Mouse (Mus musculus) hematopoietic stem cell, adult 5-6 weeks (primary cell): ENCODE data around the gene Zfp934. TPM values are rescaled to one million over a fixed set of nuclear protein-coding genes. Genes with fewer than 3 reads are reported as not detected.
"Not testable (repeated sequence)": the region's sequence is repeated elsewhere in the genome, so short reads cannot be mapped to it uniquely, and the experiment has no call there.

Source experiments
- ATAC-seq, 2 experiments: fragments of 125-278 bp in 1 of 2; replicated peaks in 1 of 2; 2 replicates each; pipeline ENCODE4 v1.8.0; 2016 to 2017; ENCODE audit warnings: inconsistent platforms in 2 of 2, mild to moderate bottlenecking in 2 of 2, moderate number of reproducible peaks in 2 of 2, low read depth in 1 of 2, moderate TSS enrichment in 1 of 2; ENCODE audit not compliant: low FRiP score in 2 of 2, poor library complexity in 2 of 2, severe bottlenecking in 2 of 2, insufficient read depth in 1 of 2, low TSS enrichment in 1 of 2
- total RNA-seq: library from RNA; stranded (forward); fragments of 172-1452, 232-1000 nt; gene quantifications from 2 replicates; pipeline ENCODE4 v1.2.3, GENCODE M21; 2017

The Zfp934 gene
- total RNA-seq = 12.9 and 20.8 TPM in 2 replicates

- ATAC-seq = not testable (repeated sequence)
Measured at GRCm38 (mm10) chr13:62571099-62571498, at the start of gene Zfp934. TSS of gene Zfp934 (minus strand) at chr13:62571199.

DNA sequence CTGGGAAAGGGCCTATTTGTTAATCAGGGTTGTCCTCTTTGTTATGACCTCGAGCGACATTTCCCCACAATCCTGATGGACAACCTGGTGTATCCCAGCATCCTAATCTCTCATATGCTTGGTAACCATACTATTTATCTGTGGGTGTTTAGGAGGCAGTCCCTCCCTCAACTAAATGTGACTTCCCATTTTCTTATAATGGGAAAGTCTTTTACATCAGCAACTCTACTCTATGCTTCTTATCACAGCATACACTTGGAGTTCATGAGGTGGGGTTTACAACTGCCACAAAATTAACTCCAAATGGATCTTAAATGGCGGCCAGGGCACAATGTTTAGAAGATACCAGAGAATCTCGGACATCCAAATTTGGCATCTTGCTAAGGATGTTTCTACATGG lies 46.5 kb upstream of the Zfp934 start:
- ATAC-seq = not testable (repeated sequence)

DNA sequence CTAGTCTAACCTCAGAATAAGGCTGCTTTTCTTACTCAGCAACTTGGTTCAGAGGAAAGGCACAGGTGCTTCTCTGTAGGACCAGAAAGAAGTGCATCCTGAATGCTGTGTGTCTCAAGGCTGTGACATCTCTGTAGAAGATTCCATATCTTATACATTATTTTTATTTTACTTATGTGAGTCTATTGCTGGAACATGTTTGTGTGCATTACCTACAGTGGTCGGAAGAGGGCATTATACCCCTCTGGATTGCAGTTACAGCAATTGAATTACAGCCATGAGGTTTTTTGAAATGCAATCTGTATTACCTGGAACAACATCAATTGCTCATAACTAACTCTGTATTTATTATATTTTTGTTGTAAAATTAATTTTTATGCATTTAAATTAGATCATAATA lies 9.3 kb downstream of the Zfp934 start:
- ATAC-seq = not testable (repeated sequence)

DNA sequence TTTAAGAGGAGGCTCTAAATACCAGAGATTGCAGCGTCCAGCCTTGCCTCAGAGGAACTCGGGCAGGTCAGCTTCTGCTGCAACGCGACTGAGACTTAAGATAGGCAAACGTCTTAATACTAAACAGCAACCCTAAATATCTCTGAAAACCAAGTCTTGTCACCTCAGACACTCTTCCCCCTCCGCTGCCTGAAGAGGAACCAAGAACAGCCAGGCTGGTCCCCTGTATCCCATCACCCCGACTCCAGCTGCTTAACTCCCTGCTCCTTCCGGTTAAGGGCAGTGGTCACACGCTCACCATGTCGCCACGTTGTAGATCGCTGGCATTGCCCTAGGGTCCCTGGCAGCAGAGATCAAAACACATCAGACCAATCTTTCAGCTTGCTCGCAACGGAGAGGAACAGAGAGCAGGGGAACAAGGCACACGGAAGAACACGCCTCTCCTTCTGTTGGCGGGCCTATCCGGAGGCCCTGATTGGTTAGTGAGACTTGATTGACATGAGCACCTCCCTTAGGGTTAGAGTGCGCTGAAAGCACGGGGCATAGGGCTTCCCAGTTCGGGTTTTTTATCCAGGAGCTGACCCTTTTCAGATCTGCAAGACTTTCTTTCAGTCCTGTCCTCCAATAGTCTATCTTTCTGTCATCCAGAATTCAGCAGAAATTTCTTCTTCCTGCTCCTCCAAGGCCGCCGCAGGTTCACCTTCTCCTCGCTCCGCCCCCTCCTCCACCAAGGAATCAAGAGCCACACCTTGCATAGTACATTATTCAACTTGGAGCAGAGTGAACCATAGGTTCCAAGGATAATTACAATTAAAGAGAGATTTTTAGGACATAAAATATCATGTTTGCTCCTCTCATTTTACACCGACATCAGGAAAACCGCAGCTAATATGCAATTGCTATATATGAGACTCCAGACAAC lies 12.5 kb downstream of the Zfp934 start, which contains the start of gene Zfp935:
Gene Zfp935 (minus strand): TSS at position 323 of the 922 bp plus-strand sequence.
- peak; percentile 75 to 88; a peak in 3 of 4 replicates for ATAC-seq

GRCm38 (mm10) chr13:62530129-62530528 lies 40.9 kb downstream of the Zfp934 start:
- not testable (repeated sequence) for ATAC-seq

- not testable (repeated sequence) for ATAC-seq
Measured at GRCm38 (mm10) chr13:62510641-62511420, 60.2 kb downstream of the Zfp934 start.

DNA sequence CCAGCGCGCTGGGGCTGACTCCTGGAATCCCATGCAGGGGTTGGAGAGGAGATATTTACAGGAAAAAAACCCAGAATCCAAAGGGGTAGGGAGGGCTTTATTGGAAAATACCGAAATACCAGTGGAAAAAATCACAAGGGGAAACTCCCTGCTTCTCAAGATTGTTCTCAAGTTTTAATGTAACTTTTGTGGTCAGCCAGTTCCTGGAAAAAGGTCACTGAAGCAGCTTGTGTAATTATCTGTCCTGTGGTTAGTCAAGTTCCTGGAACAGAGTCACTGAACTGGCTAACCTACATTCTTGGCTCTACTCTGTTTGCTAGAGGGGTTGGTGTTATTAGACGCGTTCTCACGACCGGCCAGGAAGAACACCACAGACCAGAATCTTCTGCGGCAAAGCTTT lies 98.3 kb downstream of the Zfp934 start:
- not testable (repeated sequence) for ATAC-seq

- peak in 1 of 2 experiments; percentile 36; a peak in 1 of 4 replicates for ATAC-seq
Measured at GRCm38 (mm10) chr13:62469947-62470346, 101.1 kb downstream of the Zfp934 start.

- peak; percentile 100 for ATAC-seq
Measured at GRCm38 (mm10) chr13:62466424-62467334, 104.3 kb downstream of the Zfp934 start, which contains the start of gene Gm49359. TSS of gene Gm49359 (minus strand) at chr13:62466832.

Other genes with a start within 250 kb of the Zfp934 start
- gene Gm3604, start 188.0 kb downstream of the Zfp934 start, total RNA-seq = 9.5 and 10.4 TPM in 2 replicates
- gene Gm49359, start 104.4 kb downstream of the Zfp934 start, total RNA-seq = 7.2 and 13.1 TPM in 2 replicates
- gene Zfp935, start 12.7 kb downstream of the Zfp934 start, total RNA-seq = not detected in 2 replicates
- gene 6720489N17Rik, start 53.0 kb upstream of the Zfp934 start, total RNA-seq = 23.2 and 42.7 TPM in 2 replicates
- 55.3 and 88.0 TPM in 2 replicates for gene Platr25, start 189.5 kb upstream of the Zfp934 start, total RNA-seq
- 7.3 and 9.3 TPM in 2 replicates for gene Gm5141, start 214.6 kb upstream of the Zfp934 start, total RNA-seq